Mouse (Mus musculus) stomach, embryonic 15.5 days (tissue): Measurements from ENCODE around the gene Tmem18. TPM values are rescaled to one million over a fixed set of nuclear protein-coding genes. Genes with fewer than 3 reads are reported as not detected.

Experiments used
- ATAC-seq: fragments of 200-750 bp; cut with Nextera tagmentation; 2 replicates; pipeline ENCODE4 v1.8.0; 2017; ENCODE audit warnings: low read depth, moderate number of reproducible peaks, moderate TSS enrichment; ENCODE audit not compliant: insufficient read depth, low FRiP score
- H3K27ac ChIP-seq: fragments of 300-500 bp; sonication (generic); 2 replicates; pipeline ENCODE4 v1.5.1; 2015; ENCODE audit warnings: mild to moderate bottlenecking, inconsistent platforms
- H3K27me3 ChIP-seq: fragments of 300-500 bp; sonication (generic); replicated peaks from 2 replicates; pipeline ENCODE4 v1.6.1; 2015; ENCODE audit warnings: inconsistent platforms
- H3K36me3 ChIP-seq: fragments of 300-500 bp; sonication (generic); 2 replicates; pipeline ENCODE4 v1.6.1; 2015; ENCODE audit warnings: inconsistent platforms
- H3K4me1 ChIP-seq: fragments of 300-500 bp; sonication (generic); 2 replicates; pipeline ENCODE4 v1.6.1; 2015; ENCODE audit warnings: inconsistent platforms
- H3K4me2 ChIP-seq: fragments of 300-500 bp; sonication (generic); 2 replicates; pipeline ENCODE4 v1.6.1; 2015; ENCODE audit warnings: mild to moderate bottlenecking, inconsistent platforms
- H3K4me3 ChIP-seq: fragments of 300-500 bp; sonication (generic); replicated peaks from 2 replicates; pipeline ENCODE4 v1.5.1; 2015; ENCODE audit warnings: inconsistent platforms
- H3K9ac ChIP-seq: fragments of 300-500 bp; sonication (generic); 2 replicates; pipeline ENCODE4 v1.6.1; 2015; ENCODE audit warnings: inconsistent platforms
- H3K9me3 ChIP-seq: fragments of 300-500 bp; sonication (generic); 2 replicates; pipeline ENCODE4 v1.6.1; 2016; ENCODE audit warnings: inconsistent platforms
- WGBS: fragments of 180-500 bp; shearing (Covaris S2); methylation state at CpG from one replicate; pipeline ENCODE4 v1.1.7; 2015; 5-methylcytosine and 5-hydroxymethylcytosine counted together
- microRNA-seq: library from miRNA; unstranded; fragments of <30 nt; microRNA quantifications from one replicate; pipeline ENCODE4, GENCODE M21; 2016
- polyA plus RNA-seq: library from polyadenylated mRNA; unstranded; fragments of >200 nt; fragmentation: Nextera tagmentation; extraction: Ambion mirVana; gene quantifications from 2 replicates; pipeline ENCODE4 v1.2.1, GENCODE M21; 2015

The Tmem18 gene
- polyA plus RNA-seq, 1 experiment from 2014 or later, result 23.8 TPM

DNA sequence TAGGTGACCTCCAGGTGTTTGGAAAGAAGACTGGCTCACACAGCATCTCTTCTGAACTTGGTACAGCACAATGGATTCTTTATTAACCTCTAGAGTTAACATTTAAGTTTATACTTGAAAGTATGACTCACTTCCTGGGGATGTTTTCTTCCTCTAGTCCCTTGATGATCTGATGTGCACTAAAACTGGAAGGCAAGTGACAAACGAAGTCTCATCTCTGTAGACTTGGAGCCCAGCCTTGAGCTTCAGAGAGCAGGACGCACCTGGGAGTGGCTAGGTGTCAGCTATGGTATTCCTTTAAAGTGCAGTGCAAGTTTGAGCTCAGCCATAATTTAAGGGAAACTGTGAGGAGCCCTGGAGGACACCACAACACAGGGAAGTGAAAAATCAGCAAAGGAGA, 15.2 kb downstream of the Tmem18 start:
- H3K9ac ChIP-seq, result no peak overlapping the region
- H3K9me3 ChIP-seq, result no peaks in the 10 kb centered on the region
- H3K4me1 ChIP-seq, result 0 out of 2 replicates have a peak, but pooled peaks cover 7% of the 10 kb centered on the region
- H3K27ac ChIP-seq, result no peak overlapping the region
- no peak for ATAC-seq
- H3K4me3 ChIP-seq, result no peak overlapping the region
- H3K4me2 ChIP-seq, result no peak overlapping the region
- no peaks in the 10 kb centered on the region for H3K27me3 ChIP-seq
- no peaks in the 10 kb centered on the region for H3K36me3 ChIP-seq
- WGBS, result 67% methylated on average over 2 of the region's 2 CpGs

DNA sequence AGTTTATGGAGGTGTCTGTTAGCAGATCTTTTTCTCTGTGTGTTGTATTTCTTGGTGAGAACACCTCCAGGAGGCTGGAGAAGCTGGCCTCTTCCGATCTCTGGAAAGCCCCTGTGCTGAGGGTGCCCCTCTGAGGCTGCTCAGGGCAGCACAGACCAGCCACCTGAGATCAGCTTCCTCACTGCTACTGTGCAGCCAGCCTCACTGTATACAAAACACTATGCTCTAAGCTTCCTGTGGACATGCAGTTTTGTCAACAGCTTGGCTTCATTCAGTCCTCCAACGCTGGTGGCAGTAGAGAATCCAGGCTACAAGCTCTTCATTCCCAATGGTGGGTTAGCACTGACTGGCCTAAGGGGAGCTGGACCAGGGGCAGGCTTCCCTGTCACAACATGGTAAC, 15.8 kb downstream of the Tmem18 start:
- ATAC-seq, result no peak
- WGBS, result 64% methylated on average over 2 of the region's 2 CpGs

DNA sequence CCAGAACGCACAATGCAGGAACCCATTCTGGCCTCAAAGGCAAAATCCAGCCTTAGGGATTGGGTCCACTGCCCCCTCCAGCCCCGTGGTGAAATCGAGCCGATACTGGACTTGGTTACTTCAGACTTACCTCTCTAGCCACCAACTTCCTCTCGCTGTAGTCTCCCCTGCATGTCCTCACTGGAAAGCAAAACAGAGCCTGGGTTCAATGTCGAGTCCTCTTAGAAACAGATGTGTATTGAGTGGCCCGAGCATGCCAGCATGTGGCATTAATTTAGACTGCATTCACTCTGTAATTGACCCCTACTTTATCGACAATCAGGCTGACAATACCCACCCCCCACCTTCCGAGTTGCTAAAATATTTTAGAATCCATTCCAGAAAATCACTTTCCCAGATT, 19.8 kb downstream of the Tmem18 start:
- H3K4me2 ChIP-seq, result no peak overlapping the region
- H3K4me3 ChIP-seq, result no peak overlapping the region
- H3K9me3 ChIP-seq, result no peaks in the 10 kb centered on the region
- no peaks in the 10 kb centered on the region for H3K36me3 ChIP-seq
- no peak overlapping the region for H3K9ac ChIP-seq
- 0 out of 2 replicates have a peak, but pooled peaks cover 5% of the 10 kb centered on the region for H3K4me1 ChIP-seq
- no peaks in the 10 kb centered on the region for H3K27me3 ChIP-seq
- ATAC-seq, result no peak
- WGBS, result 74% methylated on average over 9 of the region's 9 CpGs
- no peak overlapping the region for H3K27ac ChIP-seq

More for the DNA sequence above, 15.8 kb downstream of the Tmem18 start:
- Histone ChIP-seq H3K36me3 (no peaks in the 10 kb centered on the region), H3K27ac (no peak overlapping the region), H3K4me1 (0 out of 2 replicates have a peak, but pooled peaks cover 7% of the 10 kb centered on the region), H3K9ac (no peak overlapping the region), H3K4me3 (no peak overlapping the region), H3K4me2 (no peak overlapping the region), H3K9me3 (no peaks in the 10 kb centered on the region), H3K27me3 (no peaks in the 10 kb centered on the region)

DNA sequence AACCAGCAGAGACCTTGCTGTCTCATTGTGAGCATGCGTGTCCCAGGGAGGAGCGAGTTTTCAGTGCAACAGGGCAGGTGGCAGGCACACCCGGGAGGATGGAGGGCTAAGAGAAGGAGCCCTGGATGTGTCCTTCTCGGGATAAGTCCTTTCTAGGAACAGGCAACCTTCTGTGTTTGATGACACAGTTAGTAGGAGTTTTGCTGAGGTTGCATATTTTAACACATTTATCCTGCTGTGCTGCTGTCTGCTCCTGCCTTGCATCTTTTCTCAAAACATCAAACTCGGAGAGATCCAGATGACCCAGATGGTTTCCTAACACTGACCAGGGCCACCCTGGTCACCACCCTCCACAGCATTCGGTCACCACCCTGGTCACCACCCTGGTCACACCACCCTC, 20.6 kb downstream of the Tmem18 start:
- Histone ChIP-seq H3K4me3 (no peak overlapping the region), H3K27ac (no peak overlapping the region), H3K9me3 (no peaks in the 10 kb centered on the region), H3K27me3 (no peaks in the 10 kb centered on the region), H3K36me3 (no peaks in the 10 kb centered on the region), H3K4me2 (no peak overlapping the region), H3K4me1 (0 out of 2 replicates have a peak, but pooled peaks cover 3% of the 10 kb centered on the region), H3K9ac (no peak overlapping the region)
- no peak for ATAC-seq
- 82% methylated on average over 6 of the region's 6 CpGs for WGBS

DNA sequence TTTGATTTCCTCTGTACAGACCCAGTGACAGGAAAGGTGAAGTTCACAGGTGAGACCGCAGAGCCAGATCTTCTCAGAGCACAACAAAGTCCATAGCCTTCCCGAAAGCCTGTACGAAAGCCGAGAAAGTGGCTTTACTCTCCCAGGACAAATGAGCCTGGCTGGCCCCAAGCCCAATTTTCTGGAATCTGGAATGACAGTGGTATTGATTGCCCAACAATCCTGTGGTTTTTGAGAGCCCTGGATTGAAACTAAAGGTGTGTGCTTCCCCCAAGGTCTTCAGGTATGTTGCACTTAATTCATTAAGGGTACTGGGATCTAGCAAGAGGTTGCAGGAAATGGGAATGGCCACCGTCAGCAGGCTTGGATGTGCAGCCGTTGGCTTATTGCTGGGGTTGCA, 21.7 kb downstream of the Tmem18 start:
- no peak for ATAC-seq
- Histone ChIP-seq H3K27me3 (no peaks in the 10 kb centered on the region), H3K9me3 (no peaks in the 10 kb centered on the region), H3K4me3 (no peak overlapping the region), H3K27ac (no peak overlapping the region), H3K36me3 (no peaks in the 10 kb centered on the region), H3K4me2 (no peak overlapping the region), H3K9ac (no peak overlapping the region), H3K4me1 (0 out of 2 replicates have a peak, but pooled peaks cover under 1% of the 10 kb centered on the region)
- WGBS, result 81% methylated on average over 6 of the region's 6 CpGs

DNA sequence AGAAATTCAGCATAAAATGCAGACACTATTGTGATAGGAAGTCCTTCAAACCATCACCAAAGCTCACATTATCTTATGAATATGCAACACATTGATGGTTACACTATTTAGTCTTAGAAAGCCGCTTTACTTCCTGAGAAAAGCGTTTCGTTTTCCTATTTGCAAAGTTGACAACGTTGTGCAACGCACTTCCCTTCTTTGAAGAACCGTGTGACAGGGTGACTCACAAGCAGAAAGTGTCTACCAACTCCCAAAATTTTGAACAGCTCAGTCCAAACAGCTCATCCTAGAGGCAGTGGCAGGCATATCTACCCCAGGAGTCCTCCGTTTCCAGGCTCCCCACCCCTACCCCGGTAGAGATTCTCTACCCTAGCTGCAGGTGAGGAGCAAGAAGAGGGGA, 22.5 kb downstream of the Tmem18 start:
- Histone ChIP-seq H3K4me3 (no peak overlapping the region), H3K27me3 (no peaks in the 10 kb centered on the region), H3K4me1 (no peaks in the 10 kb centered on the region), H3K9me3 (no peaks in the 10 kb centered on the region), H3K4me2 (no peak overlapping the region), H3K9ac (no peak overlapping the region), H3K27ac (no peak overlapping the region), H3K36me3 (no peaks in the 10 kb centered on the region)
- no peak for ATAC-seq
- 75% methylated on average over 8 of the region's 8 CpGs for WGBS

DNA sequence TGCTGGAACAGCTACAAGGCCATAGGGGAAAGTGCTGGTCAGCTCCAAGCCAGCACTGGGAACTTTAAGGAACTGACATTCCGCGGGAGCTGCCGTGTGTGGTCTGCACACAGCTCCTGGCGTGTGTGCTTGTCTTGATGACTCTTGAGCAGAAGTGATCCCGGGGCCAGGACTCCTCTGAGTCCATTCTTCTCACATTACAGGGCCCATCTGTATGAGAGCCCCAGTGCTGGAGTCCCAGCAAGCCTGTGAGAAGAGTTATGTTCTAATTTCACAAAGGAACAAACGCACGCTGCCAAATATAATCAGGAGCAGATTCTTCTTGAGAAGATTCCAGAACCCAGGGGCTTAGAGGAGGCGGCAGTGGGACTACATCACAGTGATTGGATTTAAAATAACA, 34.2 kb downstream of the Tmem18 start:
- no peaks in the 10 kb centered on the region for H3K4me1 ChIP-seq
- no peaks in the 10 kb centered on the region for H3K36me3 ChIP-seq
- no peak overlapping the region for H3K4me2 ChIP-seq
- WGBS, result 16% methylated on average over 8 of the region's 8 CpGs
- H3K27me3 ChIP-seq, result no peaks in the 10 kb centered on the region
- no peaks in the 10 kb centered on the region for H3K9me3 ChIP-seq
- H3K27ac ChIP-seq, result no peak overlapping the region
- no peak overlapping the region for H3K9ac ChIP-seq
- ATAC-seq, result peak; percentile 60; the same call in 1 of the 2 replicates
- H3K4me3 ChIP-seq, result no peak overlapping the region

DNA sequence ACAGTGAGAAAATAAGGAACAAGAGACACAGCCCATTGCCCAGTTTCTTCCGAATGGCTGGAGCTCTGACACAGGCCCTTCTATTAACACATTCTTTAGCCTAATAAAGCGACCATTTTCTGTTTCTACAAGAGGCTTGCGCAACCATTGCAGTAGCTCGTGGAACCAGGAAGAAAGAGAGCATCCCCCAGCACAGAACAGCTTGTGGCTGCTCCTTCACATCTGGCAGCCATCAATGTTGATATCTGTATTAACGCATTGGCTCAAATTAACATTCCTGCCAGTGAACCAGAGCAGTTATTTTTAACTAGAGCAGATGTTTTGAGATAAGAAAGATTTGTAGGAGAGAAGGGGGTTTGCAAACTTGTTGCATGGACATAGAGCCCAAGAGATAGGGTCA, 44.2 kb downstream of the Tmem18 start:
- Histone ChIP-seq H3K4me3 (no peak overlapping the region), H3K27me3 (no peaks in the 10 kb centered on the region), H3K4me1 (no peaks in the 10 kb centered on the region), H3K4me2 (no peak overlapping the region), H3K9me3 (no peaks in the 10 kb centered on the region), H3K27ac (no peak overlapping the region), H3K9ac (no peak overlapping the region), H3K36me3 (no peaks in the 10 kb centered on the region)
- no peak; the same call in 1 of the 2 replicates for ATAC-seq
- WGBS, result 44% methylated on average over 5 of the region's 5 CpGs

DNA sequence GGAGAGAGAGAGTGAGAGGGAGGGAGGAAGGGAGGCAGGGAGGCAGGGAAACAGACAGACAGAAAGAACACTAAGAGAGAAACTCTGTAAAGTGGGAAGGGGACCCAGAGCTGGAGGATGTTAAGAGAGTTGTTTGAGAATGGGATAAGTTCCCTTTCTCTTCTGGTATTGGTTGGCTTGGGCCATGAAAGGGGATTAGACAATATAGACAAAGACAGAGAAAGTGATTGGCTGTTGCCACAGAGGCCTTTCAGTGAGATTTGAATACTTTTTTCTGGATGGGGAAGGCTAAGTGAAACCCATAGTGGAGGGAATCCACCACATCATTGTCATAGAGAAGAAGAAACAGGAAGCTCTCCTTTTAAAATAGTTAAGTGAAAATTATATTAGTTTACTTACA, 50.3 kb downstream of the Tmem18 start:
- H3K27me3 ChIP-seq, result no peaks in the 10 kb centered on the region
- no peak overlapping the region for H3K4me3 ChIP-seq

More for the DNA sequence above, 50.3 kb downstream of the Tmem18 start:
- no peaks in the 10 kb centered on the region for H3K9me3 ChIP-seq
- ATAC-seq, result no peak
- H3K4me1 ChIP-seq, result no peaks in the 10 kb centered on the region
- no peaks in the 10 kb centered on the region for H3K36me3 ChIP-seq
- no peak overlapping the region for H3K9ac ChIP-seq
- no peak overlapping the region for H3K27ac ChIP-seq
- H3K4me2 ChIP-seq, result no peak overlapping the region

Small RNA genes lying within 50 kb of the gene (microRNA-seq; reads per million reads assigned to microRNA genes)
- gene Gm25243, result not detected

Other genes starting within 250 kb of the Tmem18 start
- gene Sntg2, start 211.1 kb upstream of the Tmem18 start, polyA plus RNA-seq, result 24.9 and 28.0 TPM in 2 replicates